Mouse (Mus musculus) CH12.LX (cell line): ENCODE results near the gene Txndc17. TPM values are rescaled to one million over a fixed set of nuclear protein-coding genes. Genes with fewer than 3 reads are reported as not detected.

Experiments
- DNase-seq: peaks from one replicate; pipeline ENCODE4 v3.0.0-alpha.2; 2013; ENCODE audit errors: extremely low read depth
- H3K27ac ChIP-seq: 2 replicates; pipeline ENCODE4 v1.5.1; 2012; ENCODE audit warnings: low read depth, mild to moderate bottlenecking, control low read depth, moderate library complexity; ENCODE audit not compliant: insufficient read depth
- H3K27me3 ChIP-seq: replicated peaks from 2 replicates; pipeline ENCODE3; 2012; ENCODE audit warnings: inconsistent platforms
- H3K36me3 ChIP-seq, 2 experiments: replicated peaks in 1 of 2; 2 replicates each; pipeline versions ENCODE3 to v1.6.1; 2012; ENCODE audit warnings: inconsistent platforms in 1 of 2, low read length in 1 of 2, mild to moderate bottlenecking in 1 of 2, mixed read lengths in 1 of 2, moderate library complexity in 1 of 2; ENCODE audit not compliant: control insufficient read depth in 1 of 2, insufficient read depth in 1 of 2
- H3K4me1 ChIP-seq, 2 experiments: 2 replicates each; pipeline ENCODE4 v1.6.1; 2012; ENCODE audit warnings: inconsistent platforms in 1 of 2, moderate library complexity in 1 of 2; ENCODE audit not compliant: insufficient read depth in 2 of 2, control insufficient read depth in 1 of 2
- H3K4me2 ChIP-seq: 2 replicates; pipeline ENCODE4 v1.6.1; 2012; ENCODE audit warnings: low read depth, mild to moderate bottlenecking, control low read depth; ENCODE audit not compliant: poor library complexity, insufficient read depth, severe bottlenecking
- H3K4me3 ChIP-seq, 3 experiments: fragments of 150-350 bp in 1 of 3; sonication (generic) in 1 of 3; replicated peaks in 1 of 3; 2 replicates each; pipeline versions ENCODE3 to v1.5.1; 2011 to 2012; ENCODE audit warnings: low read depth in 2 of 3, low read length in 2 of 3, mild to moderate bottlenecking in 2 of 3, moderate library complexity in 2 of 3, control low read depth in 1 of 3, improper control_type of control experiment in 1 of 3, inconsistent platforms in 1 of 3, mixed read lengths in 1 of 3; ENCODE audit not compliant: poor library complexity in 1 of 3
- H3K79me2 ChIP-seq: replicated peaks from 2 replicates; pipeline ENCODE4 v1.6.1; 2012; ENCODE audit warnings: mild to moderate bottlenecking, moderate library complexity; ENCODE audit not compliant: control insufficient read depth, poor library complexity, insufficient read depth, severe bottlenecking; ENCODE audit errors: extremely low read depth
- H3K9ac ChIP-seq: 2 replicates; pipeline ENCODE4 v1.6.1; 2012; ENCODE audit warnings: low read depth, mild to moderate bottlenecking, control low read depth, moderate library complexity; ENCODE audit not compliant: insufficient read depth
- H3K9me3 ChIP-seq: replicated peaks from 2 replicates; pipeline ENCODE3; 2012; ENCODE audit warnings: low read length, inconsistent platforms, mixed read lengths
- BHLHE40 ChIP-seq: IDR thresholded peaks from 2 replicates; pipeline ENCODE4 v1.6.1; 2011; ENCODE audit warnings: mild to moderate bottlenecking, low read depth, low read length, improper control_type of control experiment
- CHD1 ChIP-seq: IDR thresholded peaks from 2 replicates; pipeline ENCODE4 v1.6.1; 2012; ENCODE audit warnings: low read depth, low read length, improper control_type of control experiment, inconsistent platforms
- CTCF ChIP-seq, 2 experiments: IDR thresholded peaks in 1 of 2; conservative IDR thresholded peaks in 1 of 2; 2 replicates each; pipeline ENCODE4 v1.5.1; 2011 to 2012; ENCODE audit warnings: low read depth in 2 of 2, low read length in 2 of 2, improper control_type of control experiment in 1 of 2, inconsistent platforms in 1 of 2, mild to moderate bottlenecking in 1 of 2, moderate library complexity in 1 of 2
- E2F4 ChIP-seq: IDR thresholded peaks from 2 replicates; pipeline ENCODE4 v1.6.1; 2011; ENCODE audit warnings: low read depth, low read length, improper control_type of control experiment; ENCODE audit not compliant: insufficient replicate concordance
- ELF1 ChIP-seq: IDR thresholded peaks from 2 replicates; pipeline ENCODE4 v1.6.1; 2014; ENCODE audit warnings: low read depth, mild to moderate bottlenecking, inconsistent platforms, low read length, improper control_type of control experiment
- EP300 ChIP-seq: IDR thresholded peaks from 2 replicates; pipeline ENCODE4 v1.6.1; 2011; ENCODE audit warnings: low read length, improper control_type of control experiment
- HCFC1 ChIP-seq: IDR thresholded peaks from 2 replicates; pipeline ENCODE4 v1.6.1; 2012; ENCODE audit warnings: low read depth, mild to moderate bottlenecking, inconsistent platforms, low read length, improper control_type of control experiment
- IRF4 ChIP-seq: IDR thresholded peaks from 2 replicates; pipeline ENCODE4 v1.6.1; 2014; ENCODE audit warnings: low read depth, mild to moderate bottlenecking, inconsistent platforms, low read length, improper control_type of control experiment
- MAX ChIP-seq: IDR thresholded peaks from 2 replicates; pipeline ENCODE4 v1.6.1; 2011; ENCODE audit warnings: low read length, improper control_type of control experiment
- MEF2A ChIP-seq: IDR thresholded peaks from 2 replicates; pipeline ENCODE4 v1.6.1; 2014; ENCODE audit warnings: low read depth, mild to moderate bottlenecking, inconsistent platforms, low read length, improper control_type of control experiment, borderline replicate concordance
- MXI1 ChIP-seq: IDR thresholded peaks from 2 replicates; pipeline ENCODE4 v1.6.1; 2011; ENCODE audit warnings: mild to moderate bottlenecking, low read depth, low read length, improper control_type of control experiment
- MYC ChIP-seq: IDR thresholded peaks from 2 replicates; pipeline ENCODE4 v1.6.1; 2011; ENCODE audit warnings: low read depth, mild to moderate bottlenecking, improper control_type of control experiment, low read length
- NELFE ChIP-seq: IDR thresholded peaks from 2 replicates; pipeline ENCODE4 v1.6.1; 2011; ENCODE audit warnings: low read depth, low read length, improper control_type of control experiment
- NRF1 ChIP-seq: IDR thresholded peaks from 2 replicates; pipeline ENCODE4 v1.6.1; 2014; ENCODE audit warnings: low read depth, mild to moderate bottlenecking, inconsistent platforms, low read length, improper control_type of control experiment, moderate library complexity
- POLR2A ChIP-seq: IDR thresholded peaks from 2 replicates; pipeline ENCODE4 v1.6.1; 2011; ENCODE audit warnings: low read depth, mild to moderate bottlenecking, improper control_type of control experiment, low read length
- RAD21 ChIP-seq: IDR thresholded peaks from 2 replicates; pipeline ENCODE4 v1.6.1; 2011; ENCODE audit warnings: low read depth, mild to moderate bottlenecking, low read length, improper control_type of control experiment, moderate library complexity
- SIN3A ChIP-seq: IDR thresholded peaks from 2 replicates; pipeline ENCODE4 v1.6.1; 2012; ENCODE audit warnings: low read length, improper control_type of control experiment, inconsistent platforms
- SMC3 ChIP-seq: IDR thresholded peaks from 2 replicates; pipeline ENCODE4 v1.6.1; 2011; ENCODE audit warnings: low read depth, low read length, improper control_type of control experiment
- TBP ChIP-seq: conservative IDR thresholded peaks from 2 replicates; pipeline ENCODE4 v1.6.1; 2011; ENCODE audit warnings: low read depth, low read length, improper control_type of control experiment
- TCF12 ChIP-seq: IDR thresholded peaks from 2 replicates; pipeline ENCODE4 v1.6.1; 2014; ENCODE audit warnings: low read depth, mild to moderate bottlenecking, inconsistent platforms, low read length, improper control_type of control experiment
- UBTF ChIP-seq: IDR thresholded peaks from 2 replicates; pipeline ENCODE4 v1.6.1; 2012; ENCODE audit warnings: low read depth, mild to moderate bottlenecking, inconsistent platforms, low read length, improper control_type of control experiment, moderate library complexity
- USF2 ChIP-seq: conservative IDR thresholded peaks from 2 replicates; pipeline ENCODE4 v1.6.1; 2011; ENCODE audit warnings: low read depth, low read length, improper control_type of control experiment
- ZC3H11A ChIP-seq: IDR thresholded peaks from 2 replicates; pipeline ENCODE4 v1.6.1; 2012; ENCODE audit warnings: low read depth, mild to moderate bottlenecking, inconsistent platforms, low read length, improper control_type of control experiment
- ZKSCAN1 ChIP-seq: IDR thresholded peaks from 2 replicates; pipeline ENCODE4 v1.6.1; 2012; ENCODE audit warnings: low read depth, inconsistent platforms, low read length, improper control_type of control experiment, borderline replicate concordance
- ZMIZ1 ChIP-seq: IDR thresholded peaks from 2 replicates; pipeline ENCODE4 v1.6.1; 2012; ENCODE audit warnings: low read depth, mild to moderate bottlenecking, inconsistent platforms, low read length, improper control_type of control experiment
- ZNF384 ChIP-seq: IDR thresholded peaks from 2 replicates; pipeline ENCODE4 v1.6.1; 2012; ENCODE audit warnings: low read depth, low read length, improper control_type of control experiment, inconsistent platforms
- dilution Hi-C: fragments of 300-500 bp; cut with MboI; formaldehyde crosslinking; loops from 2 replicates; pipeline ENCODE4 v1.14.3; 2020; ENCODE audit warnings: low sequenced_read_pairs; ENCODE audit not compliant: extremely low pct_unique_long_range_greater_than_20kb, extremely low pct_ligation_motif_present
- in situ Hi-C: fragments of 300-500 bp; cut with MboI; formaldehyde crosslinking; loops from 3 replicates; pipeline ENCODE4 v1.14.3; 2019; ENCODE audit warnings: low sequenced_read_pairs, low pct_ligation_motif_present, low pct_unique_long_range_greater_than_20kb, mixed read lengths
- polyA plus RNA-seq: library from polyadenylated mRNA; unstranded; fragments of >175 nt; gene quantifications from 2 replicates; pipeline ENCODE4 v1.2.1, GENCODE M21; 2012; ENCODE audit warnings: low read depth; ENCODE audit not compliant: insufficient read length
- total RNA-seq, 2 experiments: library from RNA; depleted of rRNA; stranded (reverse); fragments of 300-350 nt in 1 of 2; fragments of >200 nt in 1 of 2; gene quantifications; 2 replicates each; pipeline ENCODE4 v1.2.3; 2012 to 2014

Txndc17 gene
- total and polyA plus RNA-seq, 3 experiments: 126 to 182 (median 177) TPM

GRCm38 (mm10) chr11:72221278-72221677 is 13.9 kb downstream of the Txndc17 start:
- H3K79me2 ChIP-seq: no peaks in the 10 kb centered on the region
- in situ Hi-C loops: loop anchor here (10.0 to 25.0 kb wide), 2 partner anchors 94 to 316 kb away; partner anchors contain the start of gene Fbxo39
- peak; percentile 91 for DNase-seq
- H3K9ac ChIP-seq: no peak overlapping the region
- TF ChIP-seq ELF1: peak; percentile 79
- peak; percentile 87 for TF ChIP-seq SMC3
- TF ChIP-seq IRF4: peak; percentile 22; the same call in 1 of the 2 replicates
- TF ChIP-seq CTCF (conservative IDR thresholded peaks at IDR 0.05 in 1 of 2, IDR thresholded peaks at IDR 0.05 in 1 of 2; ENCODE audit: low read depth in 2 of 2, low read length in 2 of 2): peak; percentile 97
- peak; percentile 94 for TF ChIP-seq MYC
- TF ChIP-seq MXI1: peak; percentile 57; the same call in 1 of the 2 replicates
- 0 out of 2 replicates have a peak, but pooled peaks have one; percentile 57 for TF ChIP-seq TCF12
- peak; percentile 53; the same call in 1 of the 2 replicates for TF ChIP-seq SIN3A
- peak; percentile 24; the same call in 1 of the 2 replicates for TF ChIP-seq MEF2A
- no peak for TF ChIP-seq NRF1
- peak; percentile 36; the same call in 1 of the 2 replicates for TF ChIP-seq HCFC1
- peak; percentile 42; the same call in 1 of the 2 replicates for TF ChIP-seq NELFE
- TF ChIP-seq MAX: peak; percentile 76
- TF ChIP-seq ZKSCAN1: no peak
- TF ChIP-seq E2F4: no peak
- peak; percentile 75 for TF ChIP-seq RAD21
- no peak for TF ChIP-seq UBTF
- TF ChIP-seq, all 38 proteins: peak for 13
- Histone ChIP-seq H3K9me3 (no peaks in the 10 kb centered on the region), H3K27ac (no peak overlapping the region), H3K4me1 (peaks cover 3 to 22% of the 10 kb centered on the region in 2 experiments; a peak in 3 of 4 replicates), H3K36me3 (no peaks in the 10 kb centered on the region), H3K27me3 (peaks cover 2% of the 10 kb centered on the region), H3K4me3 (no peak overlapping the region), H3K4me2 (no peak overlapping the region)
- dilution Hi-C loops: no loop called here

- no peak for TF ChIP-seq POLR2A
- no peak for TF ChIP-seq ZNF384
- TF ChIP-seq E2F4: no peak
- TF ChIP-seq BHLHE40: no peak
- no peak for TF ChIP-seq TBP
- no peak for TF ChIP-seq SIN3A
- TF ChIP-seq USF2: no peak
- TF ChIP-seq MXI1: no peak
- TF ChIP-seq EP300: no peak
- no peak for TF ChIP-seq ZMIZ1
- no peak for TF ChIP-seq ZC3H11A
- TF ChIP-seq ELF1: no peak
- no peak for TF ChIP-seq CHD1
- TF ChIP-seq MAX: no peak
- no peak for TF ChIP-seq HCFC1
- TF ChIP-seq NELFE: no peak
- TF ChIP-seq SMC3: no peak
- Histone ChIP-seq H3K4me1 (peaks cover 2 to 13% of the 10 kb centered on the region in 2 experiments; a peak in 2 of 4 replicates), H3K4me2 (no peak overlapping the region), H3K27me3 (peaks cover 8% of the 10 kb centered on the region), H3K9ac (no peak overlapping the region), H3K79me2 (no peaks in the 10 kb centered on the region), H3K9me3 (no peaks in the 10 kb centered on the region), H3K36me3 (no peaks in the 10 kb centered on the region), H3K27ac (no peak overlapping the region), H3K4me3 (no peak overlapping the region)
- dilution Hi-C loops (no loop called here), in situ Hi-C loops (loop anchor here (10.0 to 25.0 kb wide), 2 partner anchors 91 to 314 kb away; partner anchors contain the start of gene Fbxo39)
- DNase-seq: no peak
Observed at GRCm38 (mm10) chr11:72223414-72223813, 16.1 kb downstream of the Txndc17 start.
